Mouse (Mus musculus) hindbrain, embryonic 13.5 days (tissue): ENCODE results near the gene F8. TPM values are rescaled to one million over a fixed set of nuclear protein-coding genes. Genes with fewer than 3 reads are reported as not detected.
"Not testable (repeated sequence)": the region's sequence is repeated elsewhere in the genome, so short reads cannot be mapped to it uniquely, and the experiment has no call there.

ENCODE experiments used
- ATAC-seq: fragments of 200-750 bp; cut with Nextera tagmentation; 2 replicates; pipeline ENCODE4 v1.8.0; 2017; ENCODE audit warnings: moderate TSS enrichment; ENCODE audit not compliant: low FRiP score
- H3K27ac ChIP-seq: fragments of 300-500 bp; sonication (generic); 2 replicates; pipeline ENCODE4 v1.5.1; 2015; ENCODE audit warnings: inconsistent platforms, mild to moderate bottlenecking, moderate library complexity
- H3K27me3 ChIP-seq: fragments of 300-500 bp; sonication (generic); 2 replicates; pipeline ENCODE4 v1.6.1; 2015; ENCODE audit warnings: mild to moderate bottlenecking, inconsistent platforms
- H3K36me3 ChIP-seq: fragments of 300-500 bp; sonication (generic); 2 replicates; pipeline ENCODE4 v1.6.1; 2015; ENCODE audit warnings: mild to moderate bottlenecking, inconsistent platforms
- H3K4me1 ChIP-seq: fragments of 300-500 bp; sonication (generic); replicated peaks from 2 replicates; pipeline ENCODE4 v1.6.1; 2015; ENCODE audit warnings: inconsistent platforms
- H3K4me2 ChIP-seq: fragments of 300-500 bp; sonication (generic); 2 replicates; pipeline ENCODE4 v1.6.1; 2015; ENCODE audit warnings: inconsistent platforms, mild to moderate bottlenecking, moderate library complexity
- H3K4me3 ChIP-seq: fragments of 300-500 bp; sonication (generic); 2 replicates; pipeline ENCODE4 v1.5.1; 2015; ENCODE audit warnings: mild to moderate bottlenecking, inconsistent platforms
- H3K9ac ChIP-seq: fragments of 300-500 bp; sonication (generic); 2 replicates; pipeline ENCODE4 v1.6.1; 2015; ENCODE audit warnings: mild to moderate bottlenecking, inconsistent platforms
- H3K9me3 ChIP-seq: fragments of 300-500 bp; sonication (generic); 2 replicates; pipeline ENCODE4 v1.6.1; 2016; ENCODE audit warnings: inconsistent platforms
- WGBS: fragments of 180-500 bp; shearing (Covaris S2); methylation state at CpG from one replicate; pipeline ENCODE4 v1.1.7; 2015; 5-methylcytosine and 5-hydroxymethylcytosine counted together
- polyA plus RNA-seq: library from polyadenylated mRNA; unstranded; fragments of >200 nt; fragmentation: Nextera tagmentation; extraction: Ambion mirVana; gene quantifications from 2 replicates; pipeline ENCODE4 v1.2.1, GENCODE M21; 2015

The F8 gene
- polyA plus RNA-seq, 1 experiment from 2014 or later = 1.5 TPM

- Histone ChIP-seq H3K27me3 (no peaks in the 10 kb centered on the region), H3K4me1 (no peaks in the 10 kb centered on the region), H3K9me3 (no peaks in the 10 kb centered on the region), H3K4me3 (no peak overlapping the region), H3K27ac (no peak overlapping the region), H3K4me2 (no peak overlapping the region), H3K9ac (no peak overlapping the region), H3K36me3 (no peaks in the 10 kb centered on the region)
- no peak for ATAC-seq
- WGBS = 70% methylated on average over 8 of the region's 8 CpGs
These were observed 110.7 kb downstream of the F8 start for GRCm38 (mm10) chrX:75271676-75272075.

DNA sequence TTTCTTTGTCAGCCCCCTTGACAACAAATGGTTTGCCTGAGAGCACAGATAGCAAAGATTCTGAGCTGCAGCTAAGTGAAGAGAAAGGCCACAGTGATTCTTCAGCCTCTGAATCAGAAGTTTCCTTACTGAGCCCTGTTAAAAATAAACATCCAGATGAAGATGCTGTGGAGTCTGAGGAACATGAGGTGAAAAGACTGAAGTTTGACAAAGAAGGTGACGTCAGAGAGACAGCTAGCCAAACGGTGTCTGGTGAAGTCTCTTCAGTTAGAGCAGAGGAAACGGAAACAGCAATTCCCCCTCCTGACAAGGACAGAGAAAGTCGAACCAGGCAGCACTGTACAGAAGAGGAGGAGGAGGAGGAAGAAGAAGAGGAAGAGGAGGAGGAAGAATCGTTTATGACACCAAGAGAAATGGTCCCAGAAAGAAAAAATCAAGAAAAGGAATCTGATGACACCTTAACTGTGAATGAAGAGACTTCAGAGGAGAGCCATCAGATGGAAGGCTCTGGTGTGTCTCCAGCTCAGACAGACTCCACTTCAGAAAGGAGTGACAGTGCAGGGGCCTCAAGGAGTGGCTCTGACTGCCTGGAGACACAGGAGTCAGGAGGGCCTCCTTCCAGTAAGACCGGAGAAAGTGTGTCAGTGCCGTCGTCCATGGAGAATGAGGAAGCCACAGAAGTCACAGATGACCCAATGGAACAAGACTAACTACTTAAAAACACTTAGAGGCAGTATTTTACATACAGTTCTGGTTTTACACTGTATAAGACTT, 148.6 kb downstream of the F8 start:
- 62% methylated on average over 8 of the region's 8 CpGs for WGBS
- not testable (repeated sequence) for H3K27me3 ChIP-seq

GRCm38 (mm10) chrX:75231456-75231855, 151.0 kb downstream of the F8 start:
- Histone ChIP-seq H3K27ac (no peak overlapping the region), H3K9me3 (no peaks in the 10 kb centered on the region), H3K36me3 (no peaks in the 10 kb centered on the region), H3K27me3 (no peaks in the 10 kb centered on the region), H3K4me1 (no peaks in the 10 kb centered on the region), H3K4me2 (no peak overlapping the region), H3K9ac (no peak overlapping the region), H3K4me3 (no peak overlapping the region)
- WGBS = 100% methylated on average over 1 of the region's 1 CpGs
- ATAC-seq = no peak

More for the DNA sequence above, 148.6 kb downstream of the F8 start:
- not testable (repeated sequence) for H3K9ac ChIP-seq, ATAC-seq, H3K36me3 ChIP-seq, H3K4me2 ChIP-seq, H3K9me3 ChIP-seq, H3K4me3 ChIP-seq, H3K27ac ChIP-seq, H3K4me1 ChIP-seq

DNA sequence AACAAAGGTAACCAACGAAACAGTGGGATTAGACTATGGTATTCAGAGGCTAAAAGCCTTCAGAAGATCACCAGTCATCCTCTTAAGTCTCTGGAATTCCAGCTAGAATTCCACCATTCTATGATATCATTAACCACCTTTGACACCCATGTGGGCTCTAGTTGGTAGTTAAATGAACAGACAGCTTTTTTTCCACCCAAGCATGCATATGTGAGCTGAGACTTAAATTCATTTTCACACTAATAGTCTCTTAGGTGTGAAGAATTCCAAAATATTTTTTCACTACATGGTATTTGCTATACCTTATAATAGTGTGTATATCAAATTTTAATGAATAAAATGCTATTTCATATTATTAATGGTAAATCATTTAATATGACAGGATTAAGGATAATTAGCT, 218.7 kb downstream of the F8 start, which contains the start of gene Smim9:
Gene Smim9, minus strand, starts transcription at position 101 of the 400 bp plus-strand sequence.
- Histone ChIP-seq H3K27ac (no peak within 1 kb of the TSS), H3K4me2 (no peak within 1 kb of the TSS), H3K27me3 (no peaks in the 10 kb centered on the region), H3K4me3 (no peak within 1 kb of the TSS), H3K9ac (no peak within 1 kb of the TSS), H3K36me3 (no peaks in the 10 kb centered on the region), H3K9me3 (no peaks in the 10 kb centered on the region), H3K4me1 (no peaks in the 10 kb centered on the region)
- WGBS = 63% methylated on average over 1 of the region's 1 CpGs
- ATAC-seq = no peak

DNA sequence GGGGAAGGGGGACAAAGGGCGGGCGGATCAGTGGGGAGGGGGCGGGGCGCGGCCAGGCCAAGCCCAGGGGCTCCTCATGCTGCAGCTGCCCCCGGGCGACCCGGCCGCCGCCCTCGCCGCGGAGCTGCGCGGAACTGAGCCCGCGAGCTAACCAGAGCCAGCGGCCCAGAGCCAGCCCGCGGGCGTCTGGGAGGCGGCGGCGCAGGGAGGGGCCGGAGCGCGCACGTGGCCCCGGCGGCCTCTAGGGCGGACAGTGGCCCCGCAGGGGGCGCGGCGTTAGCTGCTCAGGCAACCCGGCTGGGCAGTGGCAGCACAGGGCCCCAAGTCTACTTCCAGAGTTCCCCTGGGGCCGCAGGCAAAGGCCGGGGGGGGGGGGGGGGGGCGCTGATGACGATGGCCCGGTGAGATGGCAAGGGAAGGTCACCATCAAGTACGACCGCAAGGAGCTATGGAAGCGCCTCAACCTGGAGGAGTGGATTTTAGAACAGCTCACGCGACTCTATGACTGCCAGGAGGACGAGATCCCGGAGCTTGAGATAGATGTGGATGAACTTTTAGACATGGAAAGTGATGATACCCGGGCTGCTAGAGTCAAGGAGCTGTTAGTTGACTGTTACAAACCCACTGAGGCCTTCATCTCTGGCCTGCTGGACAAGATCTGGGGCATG, 226.7 kb downstream of the F8 start:
- Histone ChIP-seq H3K4me2 (peak overlapping the region; percentile 59), H3K36me3 (no peaks in the 10 kb centered on the region), H3K4me3 (peak overlapping the region; percentile 47), H3K9me3 (no peaks in the 10 kb centered on the region), H3K27ac (no peak overlapping the region), H3K27me3 (no peaks in the 10 kb centered on the region), H3K4me1 (no peaks in the 10 kb centered on the region), H3K9ac (peak overlapping the region; percentile 62)
- peak; percentile 54; the same call in 1 of the 2 replicates for ATAC-seq
- 11% methylated on average over 30 of the region's 49 CpGs for WGBS

DNA sequence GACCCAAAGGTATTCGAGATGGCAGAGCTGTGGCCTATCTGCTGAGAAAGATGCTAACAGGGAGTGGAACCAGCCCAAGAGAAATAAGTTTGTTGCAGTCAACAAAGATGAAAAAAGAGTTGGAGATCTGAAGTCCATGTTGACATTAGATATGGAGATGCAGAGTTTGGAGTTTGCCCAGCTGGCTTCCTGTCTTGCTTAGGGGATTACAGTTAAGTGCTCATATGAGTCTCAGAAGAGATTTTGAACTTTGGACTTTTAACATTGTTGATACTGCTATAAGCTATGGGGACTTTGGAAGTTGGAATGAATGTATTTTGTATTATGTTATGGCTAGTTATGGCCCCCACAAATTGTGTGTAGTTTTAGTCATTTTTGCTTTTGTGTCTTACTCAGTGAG, 230.2 kb downstream of the F8 start:
- no peak overlapping the region for H3K4me2 ChIP-seq
- no peaks in the 10 kb centered on the region for H3K9me3 ChIP-seq
- H3K27ac ChIP-seq = no peak overlapping the region
- H3K4me3 ChIP-seq = no peak overlapping the region
- no peaks in the 10 kb centered on the region for H3K27me3 ChIP-seq
- 83% methylated on average over 1 of the region's 1 CpGs for WGBS
- H3K36me3 ChIP-seq = no peaks in the 10 kb centered on the region
- no peak overlapping the region for H3K9ac ChIP-seq
- ATAC-seq = no peak
- no peaks in the 10 kb centered on the region for H3K4me1 ChIP-seq

DNA sequence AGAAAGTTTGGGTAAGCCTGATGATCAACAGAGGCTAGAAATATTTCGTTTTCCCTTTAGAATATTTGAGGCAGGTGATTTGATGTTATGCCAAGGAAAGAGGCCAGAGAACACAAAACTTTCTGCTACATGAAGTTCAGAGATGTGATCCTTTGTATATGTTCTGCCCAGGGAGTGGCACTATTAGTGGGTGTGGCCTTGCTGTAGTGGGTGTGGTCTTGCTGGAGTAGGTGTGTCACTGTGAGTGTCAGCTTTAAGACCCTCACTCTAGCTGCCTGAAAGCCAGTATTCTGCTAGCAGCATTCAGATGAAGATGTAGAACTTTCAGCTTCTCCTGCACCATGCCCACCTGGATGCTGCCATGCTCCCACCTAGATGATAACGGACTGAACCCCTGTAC, 232.1 kb downstream of the F8 start:
- 85% methylated on average over 2 of the region's 2 CpGs for WGBS

GRCm38 (mm10) chrX:75148414-75148813, 234.0 kb downstream of the F8 start:
- Histone ChIP-seq H3K36me3 (no peaks in the 10 kb centered on the region), H3K9ac (no peak overlapping the region), H3K4me3 (no peak overlapping the region), H3K4me2 (no peak overlapping the region), H3K27ac (no peak overlapping the region), H3K27me3 (no peaks in the 10 kb centered on the region), H3K9me3 (no peaks in the 10 kb centered on the region), H3K4me1 (no peaks in the 10 kb centered on the region)
- ATAC-seq = no peak
- WGBS = 84% methylated on average over 4 of the region's 4 CpGs

More for the DNA sequence above, 232.1 kb downstream of the F8 start:
- no peaks in the 10 kb centered on the region for H3K27me3 ChIP-seq
- H3K4me3 ChIP-seq = no peak overlapping the region
- no peaks in the 10 kb centered on the region for H3K36me3 ChIP-seq
- no peaks in the 10 kb centered on the region for H3K9me3 ChIP-seq
- no peak for ATAC-seq
- H3K27ac ChIP-seq = no peak overlapping the region
- no peaks in the 10 kb centered on the region for H3K4me1 ChIP-seq
- H3K4me2 ChIP-seq = no peak overlapping the region
- no peak overlapping the region for H3K9ac ChIP-seq

DNA sequence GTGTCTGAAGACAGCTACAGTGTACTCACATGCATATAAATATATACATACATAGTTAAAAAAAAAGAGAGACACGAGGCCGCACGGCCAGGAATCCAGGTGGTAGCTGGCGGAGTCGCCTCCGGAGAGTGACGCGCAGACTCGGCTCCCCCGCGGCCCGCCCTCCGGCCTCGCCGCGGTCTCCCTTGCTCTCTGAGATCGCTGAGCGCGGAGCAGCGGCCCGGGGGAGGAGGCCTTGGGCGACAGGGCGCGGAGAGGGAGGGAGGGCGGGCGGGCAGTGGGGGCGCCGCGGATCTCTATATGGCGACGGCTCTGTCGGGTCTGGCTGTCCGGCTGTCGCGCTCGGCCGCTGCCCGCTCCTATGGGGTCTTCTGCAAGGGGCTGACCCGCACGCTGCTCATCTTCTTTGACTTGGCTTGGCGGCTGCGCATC, 239.3 kb downstream of the F8 start:
- H3K4me1 ChIP-seq, H3K9me3 ChIP-seq, H3K27ac ChIP-seq, H3K27me3 ChIP-seq, H3K36me3 ChIP-seq: not testable (repeated sequence)
- 0 out of 2 replicates have a peak overlapping the region, but pooled peaks have one; percentile 46 for H3K9ac ChIP-seq
- peak; percentile 61 for ATAC-seq
- 16% methylated on average over 12 of the region's 42 CpGs for WGBS
- H3K4me2 ChIP-seq = peak overlapping the region; percentile 57
- peak overlapping the region; percentile 37 for H3K4me3 ChIP-seq

DNA sequence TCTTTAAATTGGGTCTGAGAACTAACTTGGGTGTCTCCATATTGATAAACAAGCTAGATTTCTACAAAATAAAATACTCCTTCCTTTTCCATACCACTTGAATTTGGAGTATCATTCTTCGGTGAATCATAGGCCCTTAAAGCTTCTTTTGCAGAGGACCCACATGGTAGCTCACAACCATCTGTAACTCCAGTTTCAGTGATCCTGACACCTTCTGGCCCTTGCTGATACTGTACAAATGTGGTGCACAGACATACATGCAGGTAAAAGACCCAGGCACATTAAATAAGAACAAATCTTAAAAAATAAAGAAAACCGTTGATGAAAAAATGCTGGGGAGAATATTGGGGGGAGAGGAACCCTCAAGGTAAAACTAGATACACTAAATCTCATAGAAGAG, 244.2 kb downstream of the F8 start:
- no peaks in the 10 kb centered on the region for H3K27me3 ChIP-seq
- no peak overlapping the region for H3K27ac ChIP-seq
- H3K36me3 ChIP-seq = no peaks in the 10 kb centered on the region
- no peak overlapping the region for H3K4me3 ChIP-seq
- 86% methylated on average over 2 of the region's 2 CpGs for WGBS
- H3K9me3 ChIP-seq = no peaks in the 10 kb centered on the region
- H3K4me2 ChIP-seq = no peak overlapping the region
- no peak for ATAC-seq
- no peaks in the 10 kb centered on the region for H3K4me1 ChIP-seq
- H3K9ac ChIP-seq = no peak overlapping the region

DNA sequence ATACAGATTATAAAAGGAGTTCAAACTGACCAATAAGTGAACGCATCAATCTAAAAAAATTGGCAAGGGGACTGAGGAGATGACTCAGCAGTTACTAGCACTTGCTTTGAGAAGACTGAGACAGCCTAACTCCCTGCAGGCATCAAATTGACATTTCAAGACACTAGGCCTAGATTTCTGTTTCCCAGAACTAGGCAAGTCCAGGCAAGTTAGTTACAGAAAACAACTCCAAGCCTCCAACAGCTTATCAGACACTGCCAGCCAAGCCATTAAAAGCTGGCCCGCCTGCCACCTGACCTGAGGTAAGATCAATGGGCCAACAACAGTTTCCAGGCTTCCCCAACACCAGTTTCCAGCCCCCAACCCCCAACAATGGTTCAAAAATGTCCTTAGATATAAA, 244.7 kb downstream of the F8 start:
- Histone ChIP-seq H3K4me3 (no peak overlapping the region), H3K4me2 (no peak overlapping the region), H3K9me3 (no peaks in the 10 kb centered on the region), H3K4me1 (no peaks in the 10 kb centered on the region), H3K9ac (no peak overlapping the region), H3K27me3 (no peaks in the 10 kb centered on the region), H3K36me3 (no peaks in the 10 kb centered on the region), H3K27ac (no peak overlapping the region)
- WGBS = 78% methylated on average over 2 of the region's 2 CpGs
- no peak for ATAC-seq

GRCm38 (mm10) chrX:75136938-75137337, 245.5 kb downstream of the F8 start:
- H3K36me3 ChIP-seq = no peaks in the 10 kb centered on the region
- no peaks in the 10 kb centered on the region for H3K4me1 ChIP-seq
- no peak for ATAC-seq
- H3K4me2 ChIP-seq = no peak overlapping the region
- no peaks in the 10 kb centered on the region for H3K27me3 ChIP-seq
- no peak overlapping the region for H3K4me3 ChIP-seq
- no peaks in the 10 kb centered on the region for H3K9me3 ChIP-seq
- H3K27ac ChIP-seq = no peak overlapping the region
- no peak overlapping the region for H3K9ac ChIP-seq
